Mouse (Mus musculus) ovary, postnatal 36 days (tissue): ENCODE measurements at regions not wholly inside any gene's neighbourhood (a gene's known extent, or its start where the extent isn't known, plus 50 kb on each side); places are given as distances from the start of the nearest gene placed in this dataset.

Source experiments
- DNase-seq: peaks from one replicate; pipeline ENCODE4 v3.0.0; 2022; ENCODE audit warnings: low spot score, mixed read lengths

DNA sequence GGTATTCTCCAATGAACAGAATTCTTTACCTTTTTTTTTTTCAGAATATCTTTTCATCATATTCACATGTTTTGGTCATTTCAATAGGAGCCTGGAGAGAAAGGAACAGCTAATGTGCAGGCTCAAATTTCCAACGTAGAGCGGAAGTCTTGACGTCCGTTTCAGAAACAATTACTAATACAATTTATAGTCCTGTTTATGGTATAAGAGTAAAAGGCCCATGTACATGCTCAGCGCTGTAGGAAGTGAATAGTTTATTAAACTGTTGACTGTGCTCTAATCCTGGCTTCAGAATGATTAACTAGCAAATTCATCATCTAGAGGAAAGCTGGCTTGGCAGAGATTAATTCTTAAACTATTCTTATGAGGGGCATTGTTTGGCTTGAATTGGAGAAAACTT lies 142.1 kb downstream of the Pik3r1 start:
- no peak for DNase-seq

DNA sequence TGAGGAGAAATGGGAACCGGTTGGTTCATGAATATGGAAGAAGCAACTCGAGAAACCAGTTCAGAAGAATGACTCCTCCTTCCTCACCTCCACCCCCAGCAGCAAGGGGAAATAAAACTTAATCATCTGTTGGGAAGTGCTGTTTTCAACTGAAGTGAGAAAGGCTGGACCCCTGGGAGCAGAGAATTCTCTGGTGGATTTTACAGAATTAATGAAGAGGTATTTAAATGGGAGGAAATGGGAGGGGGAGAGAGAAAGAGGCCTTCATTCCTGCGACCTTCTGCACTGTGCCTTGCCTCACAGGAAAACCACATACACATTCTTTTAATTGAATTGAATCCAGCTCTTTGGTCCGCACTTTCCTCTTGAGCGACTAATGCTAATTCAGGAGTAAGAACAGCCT lies 143.8 kb downstream of the Pik3r1 start:
- no peak for DNase-seq

DNA sequence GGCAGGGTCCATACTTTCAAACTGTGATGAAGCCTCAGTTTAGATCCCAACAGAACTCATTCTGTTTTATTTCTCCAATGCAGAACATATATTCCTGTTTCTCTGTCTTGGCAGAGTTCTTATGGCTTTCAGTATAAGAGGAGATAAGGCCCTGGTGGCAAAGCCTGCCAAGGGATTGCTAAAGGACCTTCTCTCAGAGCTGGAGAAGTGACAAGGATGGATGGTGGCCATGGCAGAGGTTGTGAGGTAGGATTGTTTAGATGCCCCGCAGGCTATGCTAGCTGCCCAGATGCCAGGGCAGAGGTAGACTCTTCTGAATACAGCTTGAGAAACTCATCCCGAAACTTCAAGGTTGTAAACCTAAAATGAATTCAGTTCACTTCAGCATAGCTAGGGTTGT lies 145.4 kb downstream of the Pik3r1 start:
- DNase-seq: no peak

DNA sequence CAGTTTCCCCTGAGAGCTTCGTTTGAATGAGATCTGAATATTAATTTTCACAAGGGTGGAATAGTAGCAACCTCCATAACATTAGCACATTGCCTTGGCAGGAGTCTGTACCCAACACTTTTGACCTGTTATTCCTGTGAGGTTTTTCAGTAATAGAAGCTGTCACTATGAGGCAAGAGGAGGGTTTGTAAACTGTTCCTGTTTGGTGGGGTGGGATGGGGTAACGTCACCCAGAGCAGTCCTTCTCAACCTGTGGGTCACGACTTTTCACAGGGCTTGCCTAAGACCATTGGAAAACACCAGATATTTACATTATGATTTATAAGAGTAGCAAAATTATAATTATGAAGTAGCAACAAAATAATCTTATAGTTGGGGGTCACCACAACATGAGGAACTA lies 147.4 kb downstream of the Pik3r1 start:
- no peak for DNase-seq

- no peak for DNase-seq
Measured at GRCm38 (mm10) chr13:101619154-101619553, 148.9 kb downstream of the Pik3r1 start.

DNA sequence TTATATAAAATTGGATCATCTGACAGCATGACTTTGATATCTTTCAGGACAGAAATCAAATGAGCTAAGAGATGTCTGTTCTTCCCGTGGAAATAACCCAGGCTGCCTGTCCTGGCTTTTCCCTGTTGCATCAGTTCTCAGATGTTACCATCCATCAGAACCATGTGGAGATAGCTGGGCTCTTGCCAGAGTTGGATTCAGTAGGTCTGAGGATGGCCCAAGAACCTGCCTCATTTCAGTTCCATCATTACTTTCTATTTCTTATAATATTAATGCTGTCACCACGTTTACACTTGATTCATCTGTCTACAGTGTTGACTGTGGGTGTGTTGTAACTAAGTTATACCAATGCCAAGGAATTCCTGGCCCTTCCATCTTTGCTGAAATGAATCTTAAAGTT lies 155.2 kb downstream of the Pik3r1 start:
- DNase-seq: no peak

DNA sequence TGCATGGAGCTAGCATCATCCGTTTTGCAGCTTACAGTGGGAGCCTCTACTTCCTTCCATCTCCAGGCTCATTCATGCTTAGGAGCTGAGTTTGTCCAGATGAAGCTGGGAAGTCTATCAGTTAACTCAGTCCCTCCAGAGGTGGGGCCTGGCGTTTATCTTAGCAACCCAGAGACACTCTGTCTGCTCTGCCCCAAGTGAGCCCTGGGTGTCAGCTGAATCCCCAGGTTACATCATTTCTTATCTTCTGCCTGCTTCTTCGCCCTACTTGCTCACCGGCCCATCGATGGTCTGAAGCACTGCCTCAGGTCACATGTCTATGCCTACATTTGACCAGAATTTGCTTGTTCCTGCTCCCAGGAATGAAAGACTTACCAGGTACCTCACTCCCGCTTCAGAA lies 156.3 kb downstream of the Pik3r1 start:
- DNase-seq: no peak

- no peak for DNase-seq
Measured at GRCm38 (mm10) chr13:101606184-101606730, 161.8 kb downstream of the Pik3r1 start.

GRCm38 (mm10) chr13:101605685-101606084 lies 162.3 kb downstream of the Pik3r1 start:
- no peak for DNase-seq

GRCm38 (mm10) chr13:101605051-101605450 lies 163.0 kb downstream of the Pik3r1 start:
- DNase-seq: no peak

DNA sequence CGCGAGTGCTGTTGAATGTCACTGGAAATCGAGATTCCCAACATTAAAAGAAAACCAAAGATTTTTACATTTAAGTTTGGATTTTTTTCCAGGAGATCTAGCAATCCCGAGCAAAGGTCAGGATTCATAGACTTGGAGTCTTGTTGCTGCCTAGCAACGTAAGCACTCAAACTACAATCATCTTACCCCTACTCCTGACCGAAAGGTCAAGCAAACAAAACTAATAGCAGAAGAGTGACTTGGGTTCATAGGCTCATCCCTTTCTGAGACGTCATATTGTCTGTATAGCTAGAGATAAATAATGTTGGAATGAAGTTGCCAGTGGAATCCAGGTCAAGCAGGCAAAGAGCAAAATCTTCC lies 169.9 kb downstream of the Pik3r1 start:
- no peak for DNase-seq

GRCm38 (mm10) chr13:101597243-101598125 lies 170.5 kb downstream of the Pik3r1 start:
- no peak for DNase-seq

GRCm38 (mm10) chr13:101594511-101595175 lies 173.4 kb downstream of the Pik3r1 start:
- DNase-seq: no peak

DNA sequence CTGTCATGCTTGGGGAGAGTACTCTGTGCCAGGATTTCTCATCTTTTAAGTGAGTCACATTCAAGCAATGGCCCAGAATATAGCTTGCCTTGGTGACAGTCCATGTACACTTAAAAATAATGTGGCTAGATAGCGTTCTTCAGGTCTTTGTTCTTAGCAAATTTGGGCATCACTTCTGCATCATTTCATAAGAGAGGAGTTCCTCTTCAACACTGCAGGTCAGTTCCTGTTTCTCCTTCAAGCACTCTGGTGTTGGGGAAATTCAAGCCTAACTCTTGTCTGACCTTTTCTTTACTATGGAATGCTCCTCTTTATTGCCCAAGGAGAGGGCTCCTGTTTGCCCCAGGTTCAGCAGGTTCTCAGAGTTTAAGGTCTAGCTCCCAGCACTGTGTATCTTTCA lies 175.7 kb downstream of the Pik3r1 start:
- no peak for DNase-seq

- no peak for DNase-seq
Measured at GRCm38 (mm10) chr13:101588905-101589304, 179.1 kb downstream of the Pik3r1 start.

DNA sequence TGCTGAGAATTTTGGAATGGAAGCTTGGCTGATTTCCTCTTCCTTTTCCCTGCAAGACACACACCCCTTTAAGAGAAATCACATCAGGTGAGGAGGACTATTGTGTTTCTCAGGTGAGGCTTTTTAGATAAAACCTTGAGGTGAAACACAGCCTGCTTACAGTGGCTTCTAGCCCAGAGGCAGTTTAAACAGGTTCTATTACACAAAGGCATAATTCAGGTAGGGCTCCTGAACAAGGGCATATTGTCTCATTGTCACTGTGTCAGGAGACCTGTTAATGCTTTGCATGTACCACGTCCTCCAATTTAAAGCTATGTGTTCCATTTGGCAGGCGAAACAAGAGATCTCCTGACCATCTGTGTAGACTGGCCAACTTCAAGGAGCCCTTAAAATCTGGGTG lies 181.2 kb downstream of the Pik3r1 start:
- no peak for DNase-seq

- DNase-seq: no peak
Measured at GRCm38 (mm10) chr13:101576481-101576880, 191.5 kb downstream of the Pik3r1 start.

GRCm38 (mm10) chr13:101572809-101573590 lies 195.0 kb downstream of the Pik3r1 start:
- no peak for DNase-seq

DNA sequence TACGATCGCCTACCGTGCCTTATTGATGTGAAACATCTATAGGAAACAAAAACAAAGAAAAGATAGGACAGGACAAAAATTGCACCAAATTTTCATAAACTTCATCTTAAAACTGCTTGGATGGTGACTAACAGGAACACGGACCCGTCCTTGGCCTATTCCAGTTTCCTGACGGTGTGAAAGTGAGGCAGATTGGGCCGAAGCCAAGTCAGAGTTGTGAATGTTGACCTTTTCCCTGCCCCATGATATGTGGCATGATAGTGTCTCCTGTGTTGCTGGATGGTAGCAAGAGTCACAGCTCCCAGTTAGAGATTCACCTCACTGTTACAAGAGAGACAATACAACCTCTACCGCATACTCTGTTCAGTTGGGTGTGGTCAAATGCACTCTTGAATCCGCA lies 195.8 kb downstream of the Pik3r1 start:
- DNase-seq: no peak

DNA sequence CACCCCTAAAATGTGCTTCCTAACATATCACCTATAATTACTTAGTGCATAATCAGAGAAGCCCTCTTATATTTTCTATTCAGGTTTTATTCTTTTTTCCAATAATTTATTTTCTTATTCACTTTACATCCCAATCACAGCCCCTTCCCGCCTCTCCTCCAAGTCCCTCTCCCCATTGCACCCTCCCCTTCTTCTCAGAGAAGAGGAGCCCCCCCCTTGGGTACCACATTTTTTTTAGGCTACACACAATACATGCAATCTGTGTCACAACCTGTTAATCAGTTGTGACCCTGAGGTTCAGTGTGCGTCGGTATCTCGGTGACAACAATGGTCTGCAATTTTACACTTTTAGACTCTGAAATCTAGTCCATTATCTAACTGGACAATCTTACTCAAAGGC lies 198.0 kb downstream of the Pik3r1 start:
- no peak for DNase-seq

- DNase-seq: no peak
Measured at GRCm38 (mm10) chr13:101568985-101569631, 198.9 kb downstream of the Pik3r1 start.

- no peak for DNase-seq
Measured at GRCm38 (mm10) chr13:101565323-101565722, 202.7 kb downstream of the Pik3r1 start.
